Mouse (Mus musculus) kidney, postnatal 14 days (tissue): Measurements from ENCODE around the gene Ucp1.
"Not testable (repeated sequence)": the region's sequence is repeated elsewhere in the genome, so short reads cannot be mapped to it uniquely, and the experiment has no call there.

Source experiments
- DNase-seq: peaks from one replicate; pipeline ENCODE4 v3.0.0; 2022; ENCODE audit warnings: mixed read lengths

The Ucp1 gene

GRCm38 (mm10) chr8:83290176-83290575 is at the start of gene Ucp1:
Gene Ucp1 (plus strand): TSS chr8:83290352.
- peak; percentile 27 for DNase-seq

DNA sequence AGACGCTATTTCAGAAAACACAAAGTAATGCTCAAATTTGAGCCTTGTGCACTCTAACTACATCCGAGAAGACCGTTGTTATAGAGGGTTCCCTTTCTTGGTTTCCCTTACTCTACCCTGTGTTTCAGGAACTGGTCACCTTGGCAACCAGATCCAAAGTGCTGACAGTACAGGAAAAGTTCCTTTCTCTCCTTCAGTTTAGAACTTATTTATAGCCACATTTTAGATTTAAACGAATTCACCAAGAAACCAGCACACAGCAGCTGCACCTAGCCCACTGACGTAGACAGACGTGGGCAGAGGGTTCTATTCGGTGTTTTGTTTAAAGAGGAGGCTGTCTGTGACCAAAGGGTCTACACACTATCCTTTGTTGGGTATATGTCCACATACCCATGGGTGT is 46.0 kb upstream of the Ucp1 start:
- no peak for DNase-seq

DNA sequence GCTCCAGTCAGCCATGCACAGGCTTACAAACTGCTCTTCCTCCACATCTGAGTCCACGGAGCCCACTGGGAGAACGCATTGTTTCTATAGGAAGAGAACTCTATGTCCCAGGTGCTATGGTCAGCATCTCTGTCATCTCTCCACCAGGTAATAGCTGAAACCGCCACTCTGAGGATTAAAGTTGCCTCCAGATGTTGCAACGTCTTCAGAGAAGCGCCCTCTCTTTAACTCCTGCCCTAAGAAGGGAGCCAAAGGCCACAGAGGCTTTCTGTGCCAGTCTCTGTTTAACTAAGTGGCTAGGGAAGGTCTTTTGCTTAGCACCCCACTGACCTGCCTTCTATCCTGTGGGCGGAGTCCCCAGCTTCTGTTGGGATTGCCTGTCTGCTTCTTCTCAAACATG is 39.3 kb upstream of the Ucp1 start:
- no peak for DNase-seq

- DNase-seq = no peak
Observed at GRCm38 (mm10) chr8:83251362-83252246, 38.5 kb upstream of the Ucp1 start.

DNA sequence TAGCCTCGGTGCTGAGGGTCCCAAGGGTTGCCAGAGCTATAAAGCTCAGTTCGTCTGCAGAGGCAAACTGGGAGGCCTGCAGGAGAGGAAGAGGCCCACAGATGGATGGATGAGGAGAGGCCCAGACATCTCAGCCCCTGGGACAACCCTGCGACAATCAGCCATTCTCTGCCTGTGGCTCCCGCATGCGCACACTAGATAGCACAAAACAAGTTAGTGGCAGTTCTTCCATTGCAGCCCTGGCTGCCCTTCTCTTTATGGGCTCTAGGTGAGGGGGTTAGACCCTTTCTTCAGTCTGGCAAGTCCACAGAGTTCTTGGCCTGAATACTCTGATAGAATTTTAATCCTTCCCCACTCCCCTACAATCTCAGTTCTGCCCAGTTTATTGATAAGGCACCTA is 37.4 kb upstream of the Ucp1 start:
- DNase-seq = no peak

- no peak for DNase-seq
Observed at GRCm38 (mm10) chr8:83257631-83258030, 32.5 kb upstream of the Ucp1 start.

DNA sequence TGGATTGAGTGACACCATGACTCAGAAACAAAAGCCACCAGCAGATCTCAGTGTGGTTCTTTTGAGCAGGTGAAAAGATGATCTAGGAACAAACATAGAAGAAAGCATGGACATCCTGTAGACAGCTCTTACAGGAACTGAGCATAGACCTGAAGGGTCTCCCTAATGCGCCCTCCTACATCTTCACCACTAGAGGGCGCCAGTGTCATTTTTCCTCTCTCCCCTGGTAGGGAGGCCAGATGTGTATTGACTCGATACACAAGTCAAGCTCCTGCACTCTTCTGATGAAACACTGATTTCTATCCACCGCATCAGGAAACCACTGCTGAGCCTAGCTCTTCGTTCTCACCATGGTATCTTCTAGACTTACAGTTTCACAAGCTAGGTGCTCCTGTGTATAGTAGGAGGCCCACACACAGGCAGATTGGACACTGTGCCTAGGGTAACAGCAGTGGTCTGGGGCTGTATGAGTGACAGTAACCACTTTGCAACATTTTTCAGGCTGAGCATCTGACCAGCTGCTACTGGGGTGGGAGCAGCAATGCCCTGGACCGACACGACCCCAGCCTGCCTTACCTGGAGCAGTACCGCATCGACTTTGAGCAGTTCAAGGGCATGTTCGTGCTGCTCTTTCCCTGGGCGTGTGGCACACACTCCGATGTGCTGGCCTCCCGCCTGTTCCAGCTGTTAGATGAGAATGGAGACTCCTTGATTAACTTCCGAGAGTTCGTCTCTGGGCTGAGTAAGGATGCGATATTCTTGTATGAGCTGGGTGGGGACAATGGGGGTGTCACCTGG is 29.5 kb upstream of the Ucp1 start:
- peak; percentile 59 for DNase-seq

DNA sequence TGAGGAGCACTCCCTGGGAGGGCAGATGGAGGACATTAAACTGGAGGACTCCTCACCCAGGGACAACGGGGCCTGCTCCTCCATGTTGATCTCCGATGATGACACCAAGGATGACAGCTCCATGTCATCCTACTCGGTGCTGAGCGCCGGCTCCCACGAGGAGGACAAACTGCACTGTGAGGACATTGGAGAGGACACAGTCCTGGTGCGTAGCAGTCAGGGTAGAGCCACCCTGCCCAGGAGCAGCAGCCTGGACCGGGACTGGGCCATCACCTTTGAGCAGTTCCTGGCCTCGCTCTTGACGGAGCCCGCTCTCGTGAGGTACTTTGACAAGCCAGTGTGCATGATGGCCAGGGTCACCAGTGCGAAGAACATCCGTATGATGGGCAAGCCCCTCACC is 19.0 kb upstream of the Ucp1 start:
- no peak for DNase-seq

- no peak for DNase-seq
Observed at GRCm38 (mm10) chr8:83272464-83272863, 17.7 kb upstream of the Ucp1 start.

DNA sequence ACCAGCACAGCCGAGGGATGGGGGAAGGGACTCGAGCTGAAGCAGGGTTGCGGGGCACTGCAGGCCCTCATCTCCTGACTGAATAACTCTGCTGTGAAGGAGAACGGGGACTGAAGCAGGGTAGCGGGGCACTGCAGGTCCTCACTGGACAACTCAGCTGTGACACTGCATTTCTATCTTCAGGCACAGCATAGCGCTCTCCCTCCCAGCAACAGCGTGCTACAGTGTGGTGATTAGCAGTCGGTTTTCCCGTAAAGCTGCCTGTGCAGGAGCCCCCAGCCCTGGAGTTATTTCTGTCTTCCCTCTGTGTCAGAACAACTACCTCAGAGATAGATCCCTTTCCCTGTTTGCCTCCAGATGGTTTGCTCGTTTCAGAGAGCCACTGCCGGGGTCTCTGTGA is 15.7 kb upstream of the Ucp1 start:
- DNase-seq = no peak

GRCm38 (mm10) chr8:83278431-83278830 is 11.7 kb upstream of the Ucp1 start:
- DNase-seq = no peak

GRCm38 (mm10) chr8:83285391-83285790 is 4.8 kb upstream of the Ucp1 start:
- no peak for DNase-seq

GRCm38 (mm10) chr8:83297375-83297774 is 7.2 kb downstream of the Ucp1 start:
- no peak for DNase-seq

- no peak for DNase-seq
Observed at GRCm38 (mm10) chr8:83300135-83300534, 10.0 kb downstream of the Ucp1 start.

- DNase-seq = no peak
Observed at GRCm38 (mm10) chr8:83304946-83305345, 14.8 kb downstream of the Ucp1 start.

- DNase-seq = no peak
Observed at GRCm38 (mm10) chr8:83309836-83310235, 19.7 kb downstream of the Ucp1 start.

DNA sequence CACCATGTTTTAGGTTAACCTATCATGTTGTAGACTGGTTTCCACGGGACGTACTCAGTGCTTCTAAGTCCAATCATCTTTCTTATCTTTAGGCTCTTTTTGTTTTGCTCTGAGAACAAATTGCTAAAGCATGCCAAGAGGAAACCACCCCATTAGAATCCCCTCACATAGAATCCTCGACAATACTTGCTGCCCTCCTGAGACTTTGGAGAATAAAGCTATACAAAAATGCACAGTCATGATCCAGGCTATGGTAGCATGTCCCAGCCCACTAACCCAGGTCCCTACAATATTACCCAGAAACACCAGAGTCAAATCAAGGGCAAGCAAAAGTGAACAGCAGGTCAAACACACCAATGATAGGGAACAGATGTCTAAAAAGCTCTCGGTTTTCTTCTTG is 24.9 kb downstream of the Ucp1 start:
- not testable (repeated sequence) for DNase-seq

GRCm38 (mm10) chr8:83315691-83316090 is 25.5 kb downstream of the Ucp1 start:
- DNase-seq = no peak

GRCm38 (mm10) chr8:83320543-83320942 is 30.4 kb downstream of the Ucp1 start:
- DNase-seq = no peak

- DNase-seq = no peak
Observed at GRCm38 (mm10) chr8:83322374-83322773, 32.2 kb downstream of the Ucp1 start.

DNA sequence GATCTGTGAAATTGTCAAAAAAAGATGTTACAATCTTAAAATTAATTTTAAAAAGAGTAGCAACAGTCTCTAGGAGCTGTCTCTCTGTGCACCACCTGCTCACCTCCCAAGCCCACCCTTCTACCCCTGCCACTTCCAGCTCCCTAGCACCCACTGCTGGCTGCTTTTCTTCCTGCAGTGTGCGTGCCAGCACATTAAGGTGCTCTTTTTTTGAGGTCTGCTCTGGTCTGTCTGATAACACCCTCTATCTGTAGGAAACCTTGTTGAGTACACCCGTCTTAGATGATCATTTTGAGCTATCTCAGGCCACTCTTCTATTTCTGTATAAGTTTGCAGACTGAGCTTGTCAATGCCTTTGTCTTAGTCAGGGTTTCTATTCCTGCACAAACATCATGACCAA is 32.9 kb downstream of the Ucp1 start:
- DNase-seq = no peak

DNA sequence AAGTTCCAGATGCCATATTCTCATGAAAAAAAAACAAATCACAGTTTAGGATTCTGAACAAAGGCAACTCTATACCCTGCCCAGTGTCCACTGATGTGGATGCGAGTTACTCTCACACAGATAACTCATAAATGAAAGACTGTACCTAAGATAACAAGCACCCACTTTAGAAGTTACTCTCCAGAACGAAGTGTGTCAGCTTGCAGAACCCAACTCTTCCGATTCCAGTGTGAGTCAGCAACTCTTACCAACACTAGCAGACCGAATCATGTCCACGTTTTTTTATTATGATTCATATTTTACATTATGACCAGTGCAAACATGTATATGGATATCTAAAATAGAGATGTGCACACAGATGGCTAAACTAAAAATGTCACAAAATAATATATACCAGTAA is 37.7 kb downstream of the Ucp1 start:
- no peak for DNase-seq

DNA sequence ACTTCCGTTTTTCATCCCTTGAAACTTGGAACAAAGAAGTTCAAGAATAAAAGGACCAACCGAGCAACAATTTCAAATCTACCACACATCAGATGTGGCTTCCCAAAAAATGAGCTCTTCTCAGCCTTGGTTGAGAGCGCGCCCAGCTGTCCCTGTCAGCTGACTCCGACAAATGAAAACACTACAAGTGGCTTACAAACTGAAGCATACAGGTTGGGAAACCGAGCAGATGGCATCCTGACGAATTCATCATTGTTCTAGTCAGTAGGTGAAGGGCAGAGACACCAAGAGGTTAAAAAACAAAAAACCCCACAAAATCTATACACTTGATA is 41.4 kb downstream of the Ucp1 start:
- DNase-seq = peak; percentile 23
